Mouse (Mus musculus) liver, embryonic 13.5 days (tissue): ENCODE measurements at regions not wholly inside any gene's neighbourhood (a gene's known extent, or its start where the extent isn't known, plus 50 kb on each side); places are given as distances from the start of the nearest gene placed in this dataset.
"Not testable (repeated sequence)": the region's sequence is repeated elsewhere in the genome, so short reads cannot be mapped to it uniquely, and the experiment has no call there.

Experiments used
- ATAC-seq: fragments of 200-750 bp; cut with Nextera tagmentation; 2 replicates; pipeline ENCODE4 v1.8.0; 2017; ENCODE audit warnings: low read depth, mild to moderate bottlenecking, moderate number of reproducible peaks, moderate library complexity
- DNase-seq: peaks from one replicate; pipeline ENCODE4 v3.0.0; 2022
- H3K27ac ChIP-seq: fragments of 300-500 bp; sonication (generic); 2 replicates; pipeline ENCODE4 v1.5.1; 2015; ENCODE audit warnings: moderate library complexity, mild to moderate bottlenecking, inconsistent platforms
- H3K27me3 ChIP-seq: fragments of 300-500 bp; sonication (generic); 2 replicates; pipeline ENCODE4 v1.6.1; 2015; ENCODE audit warnings: mild to moderate bottlenecking, inconsistent platforms
- H3K36me3 ChIP-seq: fragments of 300-500 bp; sonication (generic); 2 replicates; pipeline ENCODE4 v1.6.1; 2015; ENCODE audit warnings: mild to moderate bottlenecking, inconsistent platforms
- H3K4me1 ChIP-seq: fragments of 300-500 bp; sonication (generic); replicated peaks from 2 replicates; pipeline ENCODE4 v1.6.1; 2015; ENCODE audit warnings: inconsistent platforms
- H3K4me2 ChIP-seq: fragments of 300-500 bp; sonication (generic); 2 replicates; pipeline ENCODE4 v1.6.1; 2015; ENCODE audit warnings: inconsistent platforms, mild to moderate bottlenecking, moderate library complexity
- H3K4me3 ChIP-seq: fragments of 300-500 bp; sonication (generic); replicated peaks from 2 replicates; pipeline ENCODE4 v1.5.1; 2015; ENCODE audit warnings: mild to moderate bottlenecking, inconsistent platforms
- H3K9ac ChIP-seq: fragments of 300-500 bp; sonication (generic); 2 replicates; pipeline ENCODE4 v1.6.1; 2015; ENCODE audit warnings: mild to moderate bottlenecking, inconsistent platforms
- H3K9me3 ChIP-seq: fragments of 300-500 bp; sonication (generic); replicated peaks from 2 replicates; pipeline ENCODE4 v1.6.1; 2016; ENCODE audit warnings: inconsistent platforms
- WGBS: fragments of 180-500 bp; shearing (Covaris S2); methylation state at CpG from one replicate; pipeline ENCODE4 v1.1.7; 2015; ENCODE audit not compliant: insufficient replicate concordance; 5-methylcytosine and 5-hydroxymethylcytosine counted together

DNA sequence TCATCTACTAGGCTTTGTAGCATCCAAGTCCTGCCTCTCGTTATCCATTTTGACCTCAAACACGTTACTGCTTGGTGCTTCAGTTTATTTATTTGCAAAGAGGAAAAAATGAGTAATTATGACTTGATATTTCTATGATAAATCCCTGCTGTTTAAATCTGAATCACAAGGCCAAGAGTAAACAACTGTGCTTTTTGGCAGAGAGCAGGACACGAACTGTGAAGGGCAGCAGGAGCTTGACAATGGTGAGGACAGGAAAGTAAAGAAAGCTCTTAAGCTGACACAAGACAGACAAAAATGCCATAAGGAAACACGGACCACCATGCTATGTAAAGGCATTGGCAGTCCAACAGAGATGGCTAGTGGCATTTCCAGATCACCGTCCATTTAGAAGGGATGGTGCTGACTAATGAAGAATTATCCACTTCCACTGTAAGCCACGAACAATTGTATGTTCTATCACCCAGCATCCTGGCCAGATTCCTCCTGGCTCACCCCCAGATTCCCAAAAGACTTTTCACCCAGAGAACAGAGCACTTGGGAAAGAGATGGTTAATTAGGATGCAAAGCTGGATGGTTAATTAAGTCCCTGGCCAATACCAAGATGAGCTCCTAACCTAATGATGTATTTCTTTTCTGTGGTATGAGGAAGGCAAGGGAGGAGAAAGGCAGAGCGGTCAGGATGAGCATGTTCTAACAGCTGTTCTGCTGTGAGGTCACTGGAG is 476.1 kb upstream of the Cdh5 start:
- Histone ChIP-seq H3K4me2 (no peak overlapping the region), H3K9ac (no peak overlapping the region), H3K27me3 (no peaks in the 10 kb centered on the region), H3K27ac (no peak overlapping the region), H3K4me3 (no peak overlapping the region), H3K36me3 (no peaks in the 10 kb centered on the region), H3K4me1 (no peaks in the 10 kb centered on the region), H3K9me3 (no peaks in the 10 kb centered on the region)
- no peak for ATAC-seq
- 47% methylated on average over 7 of the region's 7 CpGs for WGBS
- DNase-seq, result no peak

DNA sequence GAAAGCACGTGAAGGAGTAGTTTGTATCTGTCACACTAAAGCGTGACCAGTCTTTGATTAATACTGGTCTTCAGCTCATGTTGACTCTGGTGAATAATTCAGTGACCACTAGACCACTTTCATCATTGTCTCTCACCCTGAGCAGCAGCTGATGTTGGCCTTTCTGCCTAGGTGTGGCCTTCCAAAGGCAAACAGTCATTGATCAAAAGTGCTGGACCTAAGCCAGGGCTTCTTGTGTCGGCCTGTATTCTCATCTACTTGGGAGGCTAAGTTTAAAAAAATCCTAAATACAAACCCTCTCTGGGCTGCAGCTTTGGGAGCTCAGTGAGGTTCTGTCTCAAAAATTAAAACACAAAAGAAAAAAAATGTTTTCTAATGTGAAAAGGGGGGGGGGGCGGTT is 475.0 kb upstream of the Cdh5 start:
- DNase-seq, result no peak

DNA sequence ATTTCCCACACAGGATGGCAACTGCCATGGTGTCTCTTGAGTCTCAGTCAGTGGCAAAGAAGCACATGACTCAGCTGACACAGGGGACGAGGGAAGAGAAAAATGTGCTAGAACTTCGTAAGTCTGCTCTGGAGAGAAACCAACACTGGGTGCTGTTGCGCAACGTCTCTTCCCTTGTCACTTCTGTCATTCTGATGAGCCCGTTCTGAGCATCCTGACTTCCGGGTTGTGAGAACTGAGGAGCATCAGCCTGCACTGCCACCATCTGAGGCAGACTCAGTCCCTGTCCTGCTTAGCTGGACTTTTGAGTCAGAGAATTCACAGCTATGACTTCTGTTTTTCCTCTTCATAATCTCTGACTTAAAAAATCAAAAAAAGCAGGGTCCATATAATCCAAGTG is 468.9 kb upstream of the Cdh5 start:
- 49% methylated on average over 6 of the region's 6 CpGs for WGBS
- H3K9ac ChIP-seq, result no peak overlapping the region
- peak; percentile 0 for DNase-seq

More for the DNA sequence above, 475.0 kb upstream of the Cdh5 start:
- Histone ChIP-seq H3K9me3 (no peaks in the 10 kb centered on the region), H3K36me3 (no peaks in the 10 kb centered on the region), H3K9ac (no peak overlapping the region), H3K4me2 (no peak overlapping the region), H3K4me1 (no peaks in the 10 kb centered on the region), H3K27me3 (no peaks in the 10 kb centered on the region), H3K27ac (no peak overlapping the region), H3K4me3 (no peak overlapping the region)
- 54% methylated on average over 4 of the region's 4 CpGs for WGBS
- no peak for ATAC-seq

DNA sequence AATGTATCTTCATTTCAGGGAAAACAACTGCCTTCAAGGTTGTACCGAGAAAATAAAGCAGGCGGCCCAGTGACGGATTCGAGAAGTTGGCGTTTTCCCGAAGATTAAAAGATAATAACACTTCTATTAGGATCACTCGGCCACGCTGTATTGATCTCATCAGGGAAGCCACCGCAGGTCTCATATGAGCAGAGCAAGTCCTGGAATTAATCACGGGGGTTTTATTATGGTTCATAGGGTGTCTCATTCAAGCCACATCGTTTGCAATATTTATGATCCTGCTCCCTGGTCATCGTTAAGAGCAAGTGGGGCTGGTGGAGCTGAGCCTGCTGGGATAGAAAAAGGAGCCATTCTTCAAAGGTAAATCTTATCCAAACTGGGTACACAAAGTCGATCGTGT is 466.5 kb upstream of the Cdh5 start:
- Histone ChIP-seq H3K4me1 (no peaks in the 10 kb centered on the region), H3K27ac (no peak overlapping the region), H3K36me3 (no peaks in the 10 kb centered on the region), H3K9me3 (no peaks in the 10 kb centered on the region), H3K4me3 (no peak overlapping the region), H3K4me2 (no peak overlapping the region), H3K9ac (no peak overlapping the region), H3K27me3 (no peaks in the 10 kb centered on the region)
- no peak for ATAC-seq
- 76% methylated on average over 14 of the region's 14 CpGs for WGBS
- DNase-seq, result no peak

More for the DNA sequence above, 468.9 kb upstream of the Cdh5 start:
- Histone ChIP-seq H3K4me3 (no peak overlapping the region), H3K27me3 (no peaks in the 10 kb centered on the region), H3K27ac (no peak overlapping the region), H3K36me3 (no peaks in the 10 kb centered on the region), H3K4me2 (no peak overlapping the region), H3K4me1 (no peaks in the 10 kb centered on the region), H3K9me3 (no peaks in the 10 kb centered on the region)
- no peak for ATAC-seq

DNA sequence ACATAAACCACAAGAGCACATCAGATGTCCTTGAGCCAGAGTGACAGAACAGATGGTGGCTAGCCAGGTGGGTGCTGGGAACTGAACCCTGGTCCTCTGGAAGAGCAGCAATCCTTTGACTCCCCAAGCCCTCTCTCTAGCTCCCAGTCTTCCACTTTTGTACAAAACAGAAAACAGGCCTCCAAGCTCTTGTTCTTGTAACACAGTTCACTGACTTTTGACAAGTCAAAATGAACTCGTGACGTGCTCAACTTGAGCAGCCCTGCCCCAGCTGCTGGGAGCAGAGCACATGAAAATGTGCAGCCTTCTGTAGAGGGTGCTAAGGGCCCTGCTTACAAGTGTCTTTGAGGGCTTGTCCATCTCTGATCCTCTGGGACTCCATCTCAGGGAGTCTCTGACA is 457.8 kb upstream of the Cdh5 start:
- Histone ChIP-seq H3K4me3 (no peak overlapping the region), H3K27ac (no peak overlapping the region), H3K27me3 (no peaks in the 10 kb centered on the region), H3K4me1 (no peaks in the 10 kb centered on the region), H3K9me3 (no peaks in the 10 kb centered on the region), H3K9ac (no peak overlapping the region), H3K36me3 (no peaks in the 10 kb centered on the region), H3K4me2 (no peak overlapping the region)
- 64% methylated on average over 2 of the region's 2 CpGs for WGBS
- ATAC-seq (no peak), DNase-seq (no peak)

DNA sequence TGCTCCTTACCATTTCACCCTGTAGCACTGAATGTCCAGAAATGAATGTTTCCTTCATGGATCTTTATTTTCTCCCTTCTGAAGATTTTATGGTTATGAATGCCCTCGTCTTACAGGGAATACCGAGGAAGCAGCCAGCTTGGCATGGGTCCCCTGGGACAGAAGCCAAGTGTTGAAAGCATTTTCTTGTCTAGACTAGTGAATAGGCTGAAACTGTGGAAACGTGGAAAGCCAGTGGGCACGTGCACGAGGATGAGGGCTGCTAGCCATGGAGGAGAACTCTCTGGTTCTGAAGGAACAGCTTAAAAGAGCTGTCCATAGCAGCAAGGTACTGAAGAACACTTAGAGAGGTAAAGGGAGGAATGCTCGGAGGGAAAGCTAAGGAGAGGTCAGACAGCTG is 457.3 kb upstream of the Cdh5 start:
- DNase-seq, result no peak
- no peak for ATAC-seq
- 57% methylated on average over 6 of the region's 6 CpGs for WGBS

DNA sequence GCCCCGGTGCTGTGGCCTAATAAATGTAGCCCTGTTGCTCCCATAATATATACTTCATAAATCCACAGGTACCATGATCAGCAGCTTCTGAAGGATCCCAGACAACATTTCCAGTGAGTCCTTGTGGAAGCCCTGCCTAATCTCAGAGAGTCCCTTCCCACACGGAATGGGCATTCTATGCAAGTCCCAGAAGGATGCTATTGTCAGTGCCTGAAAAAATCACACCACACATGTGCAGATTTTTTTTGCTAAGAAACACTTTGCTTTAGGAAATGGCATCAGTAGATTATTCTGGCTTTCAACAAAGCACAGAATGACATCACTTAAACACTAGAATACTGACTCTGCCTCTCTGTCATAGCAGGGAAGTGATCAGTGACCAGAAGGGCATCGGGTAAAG is 456.6 kb upstream of the Cdh5 start:
- 75% methylated on average over 3 of the region's 3 CpGs for WGBS
- DNase-seq, result no peak

More for the DNA sequence above, 457.3 kb upstream of the Cdh5 start:
- no peaks in the 10 kb centered on the region for H3K9me3 ChIP-seq
- H3K9ac ChIP-seq, result no peak overlapping the region
- H3K4me3 ChIP-seq, result no peak overlapping the region
- no peaks in the 10 kb centered on the region for H3K27me3 ChIP-seq
- no peak overlapping the region for H3K27ac ChIP-seq
- no peak overlapping the region for H3K4me2 ChIP-seq
- no peaks in the 10 kb centered on the region for H3K36me3 ChIP-seq
- H3K4me1 ChIP-seq, result no peaks in the 10 kb centered on the region

DNA sequence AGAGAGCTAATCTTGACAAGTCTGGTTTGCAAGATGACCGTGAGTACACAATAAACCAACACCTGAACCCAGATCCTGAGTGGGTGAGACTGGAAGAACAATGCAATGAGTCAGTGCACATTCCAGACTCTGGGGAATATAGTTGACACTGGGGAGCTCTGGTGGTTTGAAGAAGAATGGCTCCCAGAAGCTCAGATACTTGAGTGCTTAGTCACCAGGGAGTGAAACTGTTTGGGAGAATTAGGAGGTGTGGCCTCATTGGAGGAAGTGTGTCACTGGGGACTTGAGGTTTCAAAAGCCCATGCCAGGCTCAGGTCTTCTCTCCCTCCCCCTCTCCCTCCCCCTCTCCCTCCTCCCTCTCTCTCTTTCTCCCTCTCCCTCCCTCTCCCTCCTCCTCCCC is 436.6 kb upstream of the Cdh5 start:
- DNase-seq (no peak), ATAC-seq (no peak)
- Histone ChIP-seq H3K9me3 (no peaks in the 10 kb centered on the region), H3K36me3 (no peaks in the 10 kb centered on the region), H3K9ac (no peak overlapping the region), H3K27ac (no peak overlapping the region), H3K4me3 (no peak overlapping the region), H3K27me3 (no peaks in the 10 kb centered on the region), H3K4me2 (no peak overlapping the region), H3K4me1 (no peaks in the 10 kb centered on the region)
- WGBS, result 66% methylated on average over 1 of the region's 1 CpGs

More for the DNA sequence above, 456.6 kb upstream of the Cdh5 start:
- Histone ChIP-seq H3K9me3 (no peaks in the 10 kb centered on the region), H3K4me2 (no peak overlapping the region), H3K36me3 (no peaks in the 10 kb centered on the region), H3K27ac (no peak overlapping the region), H3K9ac (no peak overlapping the region), H3K27me3 (no peaks in the 10 kb centered on the region), H3K4me1 (no peaks in the 10 kb centered on the region), H3K4me3 (no peak overlapping the region)
- ATAC-seq, result no peak

DNA sequence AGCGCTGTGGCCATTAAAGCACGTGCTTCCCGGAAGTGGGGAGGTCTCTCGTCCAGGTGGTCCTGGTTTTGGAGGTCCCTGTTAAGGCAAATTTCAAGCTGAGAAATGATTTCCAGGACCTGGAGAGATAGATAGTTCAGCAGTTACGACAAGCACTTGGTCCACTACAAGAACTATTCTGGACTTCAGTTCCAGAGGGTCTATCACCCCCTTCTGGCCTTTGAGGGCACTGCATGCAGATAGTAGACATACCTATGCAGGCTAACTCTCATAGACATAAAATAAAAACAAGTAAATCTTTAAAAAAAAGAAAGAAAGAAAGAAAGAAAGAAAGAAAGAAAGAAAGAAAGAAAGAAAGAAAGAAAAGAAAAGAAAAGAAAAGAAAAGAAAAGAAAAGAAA is 415.2 kb upstream of the Cdh5 start:
- not testable (repeated sequence) for H3K4me2 ChIP-seq, H3K4me3 ChIP-seq, H3K27me3 ChIP-seq, ATAC-seq, H3K4me1 ChIP-seq, H3K36me3 ChIP-seq, H3K9me3 ChIP-seq, H3K9ac ChIP-seq, DNase-seq, H3K27ac ChIP-seq
- 78% methylated on average over 5 of the region's 5 CpGs for WGBS

DNA sequence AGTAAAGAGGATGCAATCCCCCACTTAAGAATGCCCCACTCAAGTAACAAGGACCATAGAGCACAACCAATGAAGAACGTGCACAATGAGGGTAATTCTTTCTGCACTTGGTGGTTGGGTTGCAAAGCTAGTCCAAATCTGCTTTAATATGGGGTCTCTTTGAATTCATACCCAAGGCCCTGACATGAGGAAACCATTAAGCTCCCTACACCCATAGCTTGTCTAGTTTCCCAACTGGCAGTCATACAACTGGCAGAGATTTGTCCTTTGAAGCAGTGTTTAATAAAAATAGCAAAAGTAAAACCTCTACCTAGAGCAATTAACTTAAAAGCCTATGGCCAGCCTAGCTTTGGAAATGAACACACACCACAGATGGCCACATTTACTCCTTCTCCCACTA is 411.0 kb upstream of the Cdh5 start:
- Histone ChIP-seq H3K36me3 (no peaks in the 10 kb centered on the region), H3K4me3 (no peak overlapping the region), H3K4me1 (no peaks in the 10 kb centered on the region), H3K27ac (no peak overlapping the region), H3K27me3 (no peaks in the 10 kb centered on the region), H3K4me2 (no peak overlapping the region), H3K9me3 (no peaks in the 10 kb centered on the region; the same call in 1 of the 2 replicates), H3K9ac (no peak overlapping the region)
- WGBS, result 70% methylated on average over 1 of the region's 1 CpGs
- DNase-seq (no peak), ATAC-seq (no peak)

DNA sequence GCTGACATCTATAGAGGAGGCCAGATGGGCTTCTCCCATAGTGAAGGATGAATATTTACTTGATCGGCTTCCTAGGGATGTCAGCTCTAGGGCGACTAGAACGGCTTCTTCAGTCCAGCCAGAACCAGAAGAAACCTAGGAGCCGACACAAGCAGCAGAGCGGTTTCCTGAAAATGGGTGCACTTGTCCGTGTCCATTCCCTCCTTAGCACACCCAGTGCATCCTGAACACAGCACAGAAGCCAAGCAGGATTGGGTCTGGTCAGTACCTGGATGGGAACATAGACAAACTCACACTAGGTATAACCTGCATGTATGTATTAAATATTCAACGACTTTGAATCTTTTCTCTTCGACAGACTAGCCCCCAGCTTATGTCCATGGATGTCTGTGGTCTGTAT is 407.9 kb upstream of the Cdh5 start:
- Histone ChIP-seq H3K27me3 (no peaks in the 10 kb centered on the region), H3K4me1 (no peaks in the 10 kb centered on the region), H3K4me2 (no peak overlapping the region), H3K4me3 (no peak overlapping the region), H3K27ac (no peak overlapping the region), H3K9ac (no peak overlapping the region), H3K9me3 (no peaks in the 10 kb centered on the region), H3K36me3 (no peaks in the 10 kb centered on the region)
- WGBS, result 74% methylated on average over 8 of the region's 8 CpGs
- ATAC-seq (no peak), DNase-seq (no peak)

DNA sequence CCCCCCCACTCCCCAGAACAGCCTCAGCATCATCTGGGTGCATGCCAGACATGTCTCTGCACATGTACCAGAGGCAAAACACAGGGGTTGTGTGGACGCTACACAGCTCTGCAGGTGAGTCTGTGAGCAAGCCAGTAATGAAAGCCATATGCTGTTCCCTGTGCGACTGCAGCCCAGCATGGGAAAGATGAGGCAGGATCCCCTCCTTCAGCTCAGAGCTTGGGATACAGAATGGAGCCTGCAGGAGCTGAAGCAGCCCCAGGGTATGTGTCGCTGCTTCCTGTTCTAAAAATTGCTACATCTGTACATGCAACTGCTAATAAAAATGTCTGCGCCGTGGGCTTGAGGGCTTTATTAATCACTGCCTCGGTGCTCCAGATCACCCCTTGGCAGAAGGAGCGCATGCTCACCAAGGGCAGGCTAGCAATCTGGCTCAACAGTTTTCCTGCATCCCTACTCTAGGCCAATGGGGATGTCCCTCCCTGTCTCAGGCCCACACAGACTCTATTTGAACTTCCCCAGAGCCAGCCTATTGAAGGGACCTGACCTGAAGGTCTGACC is 407.0 kb upstream of the Cdh5 start:
- H3K27me3 ChIP-seq, result no peaks in the 10 kb centered on the region
- H3K9ac ChIP-seq, result no peak overlapping the region
- 63% methylated on average over 7 of the region's 7 CpGs for WGBS
- H3K36me3 ChIP-seq, result no peaks in the 10 kb centered on the region
- no peak overlapping the region for H3K4me2 ChIP-seq
- ATAC-seq (no peak), DNase-seq (no peak)
- no peaks in the 10 kb centered on the region for H3K9me3 ChIP-seq
- no peak overlapping the region for H3K4me3 ChIP-seq
- H3K27ac ChIP-seq, result no peak overlapping the region
- H3K4me1 ChIP-seq, result no peaks in the 10 kb centered on the region
